Mouse (Mus musculus) MEL (cell line): ENCODE measurements at regions not wholly inside any gene's neighbourhood (a gene's known extent, or its start where the extent isn't known, plus 50 kb on each side); places are given as distances from the start of the nearest gene placed in this dataset.

ENCODE experiments used
- DNase-seq: peaks from one replicate; pipeline ENCODE4 v3.0.0; 2011; ENCODE audit warnings: low read depth, low spot score
- H3K27ac ChIP-seq: 2 replicates; pipeline ENCODE4 v1.5.1; 2012; ENCODE audit warnings: low read depth, mild to moderate bottlenecking, control low read depth, low read length, moderate library complexity; ENCODE audit not compliant: control insufficient read depth
- H3K27me3 ChIP-seq, 2 experiments: fragments of 150-350 bp in 1 of 2; sonication (generic) in 1 of 2; 2 replicates each; pipeline ENCODE4 v1.6.1; 2012; ENCODE audit warnings: low read length in 2 of 2, mild to moderate bottlenecking in 2 of 2, improper control_type of control experiment in 1 of 2, moderate library complexity in 1 of 2; ENCODE audit not compliant: insufficient read depth in 2 of 2, control insufficient read depth in 1 of 2
- H3K36me3 ChIP-seq, 2 experiments: 2 replicates each; pipeline ENCODE4 v1.6.1; 2012 to 2014; ENCODE audit warnings: low read length in 2 of 2, improper control_type of control experiment in 1 of 2, inconsistent platforms in 1 of 2, mild to moderate bottlenecking in 1 of 2; ENCODE audit not compliant: insufficient read depth in 2 of 2, control insufficient read depth in 1 of 2
- H3K4me1 ChIP-seq, 2 experiments: fragments of 150-350 bp in 1 of 2; sonication (generic) in 1 of 2; 2 replicates each; pipeline ENCODE4 v1.6.1; 2012; ENCODE audit warnings: low read length in 2 of 2, improper control_type of control experiment in 1 of 2, mild to moderate bottlenecking in 1 of 2; ENCODE audit not compliant: insufficient read depth in 2 of 2, control insufficient read depth in 1 of 2
- H3K4me3 ChIP-seq, 2 experiments: fragments of 150-350 bp in 1 of 2; sonication (generic) in 1 of 2; 2 replicates each; pipeline ENCODE4 v1.5.1; 2012; ENCODE audit warnings: low read depth in 2 of 2, low read length in 2 of 2, mild to moderate bottlenecking in 2 of 2, moderate library complexity in 2 of 2, control low read depth in 1 of 2, improper control_type of control experiment in 1 of 2; ENCODE audit not compliant: control insufficient read depth in 1 of 2, insufficient read depth in 1 of 2
- H3K79me2 ChIP-seq: 2 replicates; pipeline ENCODE4 v1.6.1; 2012; ENCODE audit warnings: mild to moderate bottlenecking, low read length, moderate library complexity; ENCODE audit not compliant: control insufficient read depth, poor library complexity, insufficient read depth
- H3K9ac ChIP-seq: 2 replicates; pipeline ENCODE4 v1.6.1; 2012; ENCODE audit warnings: low read depth, mild to moderate bottlenecking, control low read depth, low read length, moderate library complexity; ENCODE audit not compliant: control insufficient read depth, poor library complexity, severe bottlenecking
- H3K9me3 ChIP-seq: fragments of 150-350 bp; sonication (generic); replicated peaks from 2 replicates; pipeline ENCODE4 v1.6.1; 2012; ENCODE audit warnings: mild to moderate bottlenecking, low read length, improper control_type of control experiment, moderate library complexity; ENCODE audit not compliant: insufficient read depth
- CTCF ChIP-seq, 3 experiments: IDR thresholded peaks in 2 of 3; conservative IDR thresholded peaks in 1 of 3; 2 replicates each; pipeline ENCODE4 v1.5.1; 2011 to 2012; ENCODE audit warnings: low read length in 3 of 3, low read depth in 2 of 3, mild to moderate bottlenecking in 2 of 3, improper control_type of control experiment in 1 of 3, inconsistent platforms in 1 of 3, mixed read lengths in 1 of 3, moderate library complexity in 1 of 3; ENCODE audit not compliant: control insufficient read depth in 1 of 3, insufficient read depth in 1 of 3, poor library complexity in 1 of 3, severe bottlenecking in 1 of 3
- ELF1 ChIP-seq: IDR thresholded peaks from 2 replicates; pipeline ENCODE4 v1.6.1; 2014; ENCODE audit warnings: low read depth, mild to moderate bottlenecking, inconsistent platforms, low read length, improper control_type of control experiment, moderate library complexity
- EP300 ChIP-seq, 2 experiments: IDR thresholded peaks; 2 replicates each; pipeline ENCODE4 v1.6.1; 2011; ENCODE audit warnings: improper control_type of control experiment in 2 of 2, low read length in 2 of 2, low read depth in 1 of 2, mild to moderate bottlenecking in 1 of 2
- ETS1 ChIP-seq: IDR thresholded peaks from 2 replicates; pipeline ENCODE4 v1.6.1; 2012; ENCODE audit warnings: low read depth, mild to moderate bottlenecking, inconsistent platforms, low read length, improper control_type of control experiment, moderate library complexity
- GATA1 ChIP-seq: IDR thresholded peaks from 2 replicates; pipeline ENCODE4 v1.6.1; 2011; ENCODE audit warnings: low read depth, low read length, improper control_type of control experiment
- HCFC1 ChIP-seq: IDR thresholded peaks from 2 replicates; pipeline ENCODE4 v1.6.1; 2012; ENCODE audit warnings: low read depth, mild to moderate bottlenecking, inconsistent platforms, low read length, improper control_type of control experiment, moderate library complexity
- JUND ChIP-seq: IDR thresholded peaks from 2 replicates; pipeline ENCODE4 v1.6.1; 2011; ENCODE audit warnings: low read depth, mild to moderate bottlenecking, improper control_type of control experiment, low read length
- MAX ChIP-seq: IDR thresholded peaks from 2 replicates; pipeline ENCODE4 v1.6.1; 2011; ENCODE audit warnings: low read length, improper control_type of control experiment
- MXI1 ChIP-seq: IDR thresholded peaks from 2 replicates; pipeline ENCODE4 v1.6.1; 2011; ENCODE audit warnings: mild to moderate bottlenecking, low read depth, low read length, improper control_type of control experiment
- MYB ChIP-seq: IDR thresholded peaks from 2 replicates; pipeline ENCODE4 v1.6.1; 2011; ENCODE audit warnings: mild to moderate bottlenecking, low read depth, low read length, improper control_type of control experiment
- POLR2AphosphoS2 ChIP-seq: IDR thresholded peaks from 2 replicates; pipeline ENCODE4 v1.6.1; 2011; ENCODE audit warnings: low read length, improper control_type of control experiment
- RAD21 ChIP-seq: IDR thresholded peaks from 2 replicates; pipeline ENCODE4 v1.6.1; 2011; ENCODE audit warnings: mild to moderate bottlenecking, low read depth, low read length, improper control_type of control experiment
- RCOR1 ChIP-seq: IDR thresholded peaks from 2 replicates; pipeline ENCODE4 v1.6.1; 2012; ENCODE audit warnings: low read depth, mild to moderate bottlenecking, inconsistent platforms, low read length, improper control_type of control experiment
- SIN3A ChIP-seq: IDR thresholded peaks from 2 replicates; pipeline ENCODE4 v1.6.1; 2012; ENCODE audit warnings: low read length, improper control_type of control experiment, inconsistent platforms
- SMC3 ChIP-seq: IDR thresholded peaks from 2 replicates; pipeline ENCODE4 v1.6.1; 2011; ENCODE audit warnings: low read depth, low read length, improper control_type of control experiment
- TAL1 ChIP-seq: IDR thresholded peaks from 2 replicates; pipeline ENCODE4 v1.6.1; 2012; ENCODE audit warnings: mild to moderate bottlenecking, inconsistent platforms, low read length, moderate library complexity, mixed read lengths
- TBP ChIP-seq: IDR thresholded peaks from 2 replicates; pipeline ENCODE4 v1.8.0; 2011; ENCODE audit warnings: low read depth, low read length, improper control_type of control experiment
- ZC3H11A ChIP-seq: IDR thresholded peaks from 2 replicates; pipeline ENCODE4 v1.6.1; 2012; ENCODE audit warnings: low read depth, mild to moderate bottlenecking, inconsistent platforms, low read length, improper control_type of control experiment
- ZMIZ1 ChIP-seq: IDR thresholded peaks from 2 replicates; pipeline ENCODE4 v1.6.1; 2012; ENCODE audit warnings: low read depth, mild to moderate bottlenecking, inconsistent platforms, low read length, improper control_type of control experiment, moderate library complexity

GRCm38 (mm10) chr17:14552081-14552480 is 142.0 kb downstream of the Thbs2 start:
- H3K27me3 ChIP-seq, result no peaks in the 10 kb centered on the region
- no peaks in the 10 kb centered on the region for H3K4me1 ChIP-seq
- no peak for DNase-seq
- H3K9ac ChIP-seq, result no peak overlapping the region
- H3K9me3 ChIP-seq, result no peaks in the 10 kb centered on the region
- TF ChIP-seq TBP (no peak), JUND (no peak), ZMIZ1 (no peak), HCFC1 (no peak), EP300 (IDR thresholded peaks at IDR 0.05; ENCODE audit: low read depth in 1 of 2, low read length in 2 of 2) (no peak), SIN3A (no peak), RAD21 (no peak), MXI1 (no peak), ZC3H11A (no peak), ETS1 (no peak), POLR2AphosphoS2 (no peak), CTCF (IDR thresholded peaks at IDR 0.05 in 2 of 3, conservative IDR thresholded peaks at IDR 0.05 in 1 of 3; ENCODE audit: control insufficient read depth in 1 of 3, insufficient read depth in 1 of 3, low read depth in 2 of 3, low read length in 3 of 3, poor library complexity in 1 of 3, severe bottlenecking in 1 of 3) (no peak)
- H3K36me3 ChIP-seq, result no peaks in the 10 kb centered on the region
- H3K4me3 ChIP-seq, result no peak overlapping the region
- H3K27ac ChIP-seq, result no peak overlapping the region
- no peaks in the 10 kb centered on the region for H3K79me2 ChIP-seq

GRCm38 (mm10) chr17:14551610-14552009 is 142.4 kb downstream of the Thbs2 start:
- Histone ChIP-seq H3K4me3 (no peak overlapping the region), H3K4me1 (no peaks in the 10 kb centered on the region)
- DNase-seq, result no peak

GRCm38 (mm10) chr17:14545822-14546473 is 148.1 kb downstream of the Thbs2 start:
- no peak for TF ChIP-seq EP300 (IDR thresholded peaks at IDR 0.05; ENCODE audit: low read depth in 1 of 2, low read length in 2 of 2)
- TF ChIP-seq TAL1, result no peak
- TF ChIP-seq RAD21, result peak; percentile 47
- TF ChIP-seq MXI1, result no peak
- no peak for TF ChIP-seq RCOR1
- TF ChIP-seq SMC3, result peak; percentile 42
- TF ChIP-seq ZC3H11A, result no peak
- peak; percentile 49 to 74 (median 54) for TF ChIP-seq CTCF (IDR thresholded peaks at IDR 0.05 in 2 of 3, conservative IDR thresholded peaks at IDR 0.05 in 1 of 3; ENCODE audit: control insufficient read depth in 1 of 3, insufficient read depth in 1 of 3, low read depth in 2 of 3, low read length in 3 of 3, poor library complexity in 1 of 3, severe bottlenecking in 1 of 3)
- Histone ChIP-seq H3K36me3 (no peaks in the 10 kb centered on the region), H3K9me3 (no peaks in the 10 kb centered on the region), H3K79me2 (no peaks in the 10 kb centered on the region), H3K27me3 (no peaks in the 10 kb centered on the region), H3K9ac (no peak overlapping the region), H3K27ac (no peak overlapping the region), H3K4me1 (no peaks in the 10 kb centered on the region), H3K4me3 (no peak overlapping the region)
- DNase-seq, result peak; percentile 54

More at GRCm38 (mm10) chr17:14551610-14552009, 142.4 kb downstream of the Thbs2 start:
- Histone ChIP-seq H3K9ac (no peak overlapping the region), H3K9me3 (no peaks in the 10 kb centered on the region), H3K27ac (no peak overlapping the region), H3K27me3 (no peaks in the 10 kb centered on the region), H3K36me3 (no peaks in the 10 kb centered on the region)
- TF ChIP-seq RCOR1, result no peak
- TF ChIP-seq RAD21, result no peak
- TF ChIP-seq MAX, result no peak
- no peak for TF ChIP-seq SIN3A
- no peak for TF ChIP-seq ZC3H11A
- TF ChIP-seq GATA1, result no peak
- no peak for TF ChIP-seq MYB
- TF ChIP-seq ELF1, result no peak
- TF ChIP-seq, all 39 proteins: peak for 0
- no peaks in the 10 kb centered on the region for H3K79me2 ChIP-seq
